Mouse (Mus musculus) v-Abl transformed pro-B cells (cell line): ENCODE measurements around the gene Vps37c.

Source experiments
- in situ Hi-C, 2 experiments: fragments of 400-800 bp; cut with MboI; formaldehyde crosslinking; loops; one replicate each; pipeline ENCODE4 v1.15.1; 2025; ENCODE audit not compliant: unreplicated experiment in 2 of 2

Vps37c gene

DNA sequence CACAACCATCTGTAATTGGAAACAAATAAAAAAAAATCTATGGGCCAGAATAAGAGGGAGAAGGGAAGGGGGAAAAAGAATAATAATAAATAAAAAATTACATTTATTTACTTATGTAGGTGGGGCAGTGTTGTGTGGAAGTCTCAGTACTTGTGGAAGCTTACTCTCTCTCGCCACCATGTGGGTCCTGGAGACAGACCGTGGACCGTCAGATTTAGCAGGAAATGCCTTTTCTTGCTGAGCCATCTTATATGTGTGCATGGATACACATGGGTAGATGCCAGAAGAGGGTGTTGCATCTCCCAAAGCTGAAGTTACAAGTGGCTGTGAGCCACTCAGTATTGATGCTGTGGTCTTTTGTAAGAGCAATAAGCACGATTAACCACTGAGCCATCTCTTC, 7.0 kb upstream of the Vps37c start:
- in situ Hi-C loops = loop anchor here in 1 of 2 experiments (5.0 to 25.0 kb wide), 2 partner anchors 36 to 1781 kb away; partner anchors contain the start of gene Mpeg1

DNA sequence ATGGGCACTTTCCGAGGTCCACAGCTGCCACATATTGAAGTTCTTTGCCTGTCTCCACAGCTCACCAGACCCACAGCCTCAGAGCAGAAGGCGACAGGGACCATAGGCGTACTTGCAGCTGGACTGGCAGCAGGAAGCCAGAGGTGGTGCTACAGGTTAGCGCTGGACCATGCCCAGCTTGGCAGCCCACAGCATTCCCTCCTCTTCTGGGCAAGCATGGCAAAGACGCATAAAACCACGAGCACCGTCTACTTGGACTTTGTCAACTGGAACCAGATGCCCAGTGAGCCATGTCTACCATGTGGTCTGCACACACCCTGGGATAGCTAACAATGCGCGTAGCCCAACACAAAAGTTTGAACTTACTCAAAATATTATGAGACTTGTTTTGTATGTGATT, 3.5 kb upstream of the Vps37c start:
- in situ Hi-C loops = loop anchor here in 1 of 2 experiments (25.0 kb wide), 1 partner anchor 1777 kb away; the partner anchor contains the start of gene Mpeg1

DNA sequence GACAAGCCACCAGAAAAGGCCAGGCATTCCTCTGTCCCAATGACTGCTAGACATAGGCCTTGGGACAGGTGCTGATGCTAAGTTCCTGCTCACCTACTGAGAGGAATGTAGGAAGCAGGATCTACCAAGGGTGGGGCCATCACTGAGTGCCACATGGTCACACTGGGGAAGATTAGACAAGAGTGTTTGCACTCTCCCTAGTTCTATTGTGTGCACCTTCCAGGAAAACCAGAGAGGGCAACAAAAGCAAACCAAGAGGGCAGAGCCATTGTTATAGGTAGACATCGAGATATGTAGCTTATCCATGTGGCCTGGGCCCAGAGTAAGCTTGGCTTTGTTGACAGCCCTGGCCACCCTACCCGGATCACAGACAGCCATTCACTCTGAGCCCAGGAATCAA, 2.8 kb upstream of the Vps37c start:
- in situ Hi-C loops = loop anchor here in 1 of 2 experiments (25.0 kb wide), 1 partner anchor 1777 kb away; the partner anchor contains the start of gene Mpeg1

DNA sequence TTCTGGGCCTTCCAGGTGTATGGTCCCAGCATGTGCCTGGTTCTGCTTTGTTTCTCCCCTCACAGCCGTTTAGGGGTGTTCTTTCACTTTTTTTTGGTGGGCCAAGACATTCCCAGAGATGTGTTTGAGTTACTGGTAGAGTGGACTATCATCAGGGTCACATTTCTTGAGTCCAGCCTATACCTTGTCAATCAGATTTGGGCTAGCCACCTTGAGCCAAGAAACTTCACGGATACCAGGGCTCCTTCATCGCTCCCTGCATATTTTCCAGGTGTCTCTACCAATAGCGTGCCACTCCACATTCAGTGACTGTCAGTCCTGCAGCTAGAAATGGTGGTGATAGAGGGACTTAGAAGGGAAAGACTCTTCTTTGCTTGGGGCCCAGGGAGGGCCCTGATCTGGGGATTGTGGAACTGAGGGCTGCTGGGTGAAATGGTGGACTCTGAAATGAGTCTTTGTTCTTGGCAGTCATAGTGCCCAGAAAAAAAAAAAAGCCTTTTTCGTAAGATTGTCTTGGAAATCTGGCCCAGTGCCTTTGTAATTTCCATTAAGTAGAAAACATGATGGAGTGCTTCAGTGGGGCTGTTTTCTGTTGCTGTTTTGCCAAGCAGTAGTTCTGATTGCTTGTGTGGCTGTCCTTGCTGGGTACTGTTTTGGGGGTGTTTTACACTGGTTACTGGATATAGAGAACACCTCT, 1.1 kb downstream of the Vps37c start:
- in situ Hi-C loops = loop anchor here in 1 of 2 experiments (25.0 kb wide), 1 partner anchor 1773 kb away; the partner anchor contains the start of gene Mpeg1

DNA sequence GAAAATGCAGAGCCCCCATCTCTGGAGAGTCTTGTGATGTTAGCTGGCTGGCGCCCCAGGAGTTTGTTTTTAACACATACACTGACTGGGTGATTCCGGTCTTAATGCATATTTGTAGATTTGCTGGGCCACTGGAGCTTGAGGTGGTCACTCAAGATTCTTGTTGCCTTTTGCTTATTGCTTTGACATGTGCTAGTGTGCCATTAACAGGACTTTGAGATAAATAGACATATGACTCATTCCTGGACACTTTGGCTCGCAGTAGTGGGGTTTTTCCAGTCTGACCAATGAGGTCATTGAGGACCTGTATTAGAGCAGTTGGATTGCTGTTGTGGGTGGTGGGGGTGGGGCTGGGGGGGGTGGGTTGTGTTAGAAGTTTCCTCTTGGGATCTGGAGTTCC, 1.8 kb downstream of the Vps37c start:
- in situ Hi-C loops = loop anchor here in 1 of 2 experiments (25.0 kb wide), 1 partner anchor 1772 kb away; the partner anchor contains the start of gene Mpeg1

DNA sequence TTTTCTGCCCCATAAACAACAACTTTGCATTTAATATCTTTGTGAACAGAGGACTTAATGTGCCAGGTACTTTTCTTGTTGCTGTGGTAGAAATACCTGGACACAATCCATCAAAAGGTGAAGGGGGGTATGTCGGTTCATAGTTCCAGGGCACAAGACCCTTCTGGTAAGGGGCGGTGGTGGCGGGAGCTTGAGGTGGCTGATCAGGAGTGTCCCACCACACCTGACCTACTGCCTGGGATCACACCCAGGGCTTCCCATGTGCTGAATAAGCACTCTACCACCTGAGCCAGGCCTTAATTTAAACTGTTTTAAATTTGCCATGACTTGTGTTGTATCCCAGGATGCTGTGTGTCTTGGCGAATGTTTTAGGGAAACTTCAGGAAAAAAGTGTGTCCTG, 2.6 kb downstream of the Vps37c start:
- in situ Hi-C loops = loop anchor here in 1 of 2 experiments (25.0 kb wide), 1 partner anchor 1771 kb away; the partner anchor contains the start of gene Mpeg1

DNA sequence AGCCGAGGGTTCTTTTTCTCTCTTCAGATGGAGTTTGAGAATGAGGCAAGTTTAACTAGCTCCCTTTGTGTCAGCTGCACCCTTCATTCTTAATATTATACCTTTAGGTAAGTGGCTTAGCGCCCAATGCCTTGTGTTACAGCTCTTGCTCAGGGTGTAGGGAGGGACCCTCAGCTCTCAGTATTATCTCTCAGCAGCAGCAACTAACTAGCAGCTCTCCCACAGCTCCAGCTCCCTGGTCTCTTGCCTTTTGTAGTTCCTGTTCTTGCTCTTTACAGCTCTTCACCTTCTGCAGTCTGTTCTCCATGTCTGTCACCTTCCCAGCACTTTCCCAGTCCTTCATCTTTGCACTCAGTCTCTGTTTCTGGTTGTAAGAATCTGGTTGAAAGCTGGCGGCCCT, 3.1 kb downstream of the Vps37c start:
- in situ Hi-C loops = loop anchor here in 1 of 2 experiments (25.0 kb wide), 1 partner anchor 1771 kb away; the partner anchor contains the start of gene Mpeg1

DNA sequence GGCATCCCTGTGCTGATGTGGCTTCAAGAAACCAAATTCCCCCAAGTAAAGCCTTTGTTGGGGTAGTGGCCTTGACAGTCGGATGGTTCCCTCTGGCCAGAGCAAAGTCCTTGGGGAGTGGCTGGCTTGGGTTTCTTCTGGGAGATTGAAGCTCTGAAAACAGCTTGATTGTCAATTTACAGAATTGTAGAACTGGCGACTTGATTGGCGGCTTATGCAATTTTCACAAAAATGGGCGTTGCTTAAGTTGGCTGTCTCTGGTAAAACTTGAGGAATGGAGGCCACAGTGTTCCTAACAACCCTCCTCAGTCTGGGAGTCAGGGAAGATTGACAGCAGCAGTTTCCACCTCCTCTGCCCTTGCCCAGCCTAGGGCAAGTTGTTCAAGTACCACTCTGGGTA, 3.8 kb downstream of the Vps37c start:
- in situ Hi-C loops = loop anchor here in 1 of 2 experiments (25.0 kb wide), 1 partner anchor 1770 kb away; the partner anchor contains the start of gene Mpeg1

DNA sequence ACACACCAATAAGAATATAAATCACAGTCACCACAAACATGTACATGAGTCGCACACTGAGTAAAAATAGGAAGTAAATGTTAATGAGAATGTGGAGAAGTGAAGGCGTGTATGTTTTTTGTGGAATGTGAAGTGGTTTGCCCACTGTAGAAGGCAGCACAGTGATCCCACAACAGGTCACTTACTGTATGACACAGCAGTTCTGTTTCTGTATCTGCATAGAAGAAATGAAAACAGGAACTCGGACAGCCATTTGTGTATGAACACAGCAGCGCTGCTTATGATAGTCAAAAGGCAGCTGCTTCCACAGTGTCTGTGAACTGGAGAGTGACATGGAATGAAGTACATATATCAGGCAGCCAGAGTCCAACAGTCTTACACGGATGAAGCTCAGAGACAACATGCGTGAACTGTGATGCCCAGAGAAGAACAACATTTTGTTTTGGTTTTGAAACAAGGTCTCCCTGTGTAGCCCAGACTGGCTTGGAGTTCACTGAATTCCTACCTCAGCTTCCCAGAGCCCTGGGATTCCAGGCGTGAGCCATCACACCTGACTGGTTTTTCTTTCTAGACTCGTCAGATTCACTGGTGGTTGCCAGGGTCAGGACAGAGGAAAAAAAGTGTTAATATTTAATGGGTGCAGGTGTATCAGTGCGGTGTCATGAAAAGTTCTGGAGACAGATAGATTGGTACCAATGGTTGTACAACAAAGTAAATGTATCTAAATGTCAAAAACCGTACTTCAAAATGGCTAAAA, 5.6 kb downstream of the Vps37c start:
- in situ Hi-C loops = loop anchor here in 1 of 2 experiments (25.0 kb wide), 1 partner anchor 1768 kb away; the partner anchor contains the start of gene Mpeg1

DNA sequence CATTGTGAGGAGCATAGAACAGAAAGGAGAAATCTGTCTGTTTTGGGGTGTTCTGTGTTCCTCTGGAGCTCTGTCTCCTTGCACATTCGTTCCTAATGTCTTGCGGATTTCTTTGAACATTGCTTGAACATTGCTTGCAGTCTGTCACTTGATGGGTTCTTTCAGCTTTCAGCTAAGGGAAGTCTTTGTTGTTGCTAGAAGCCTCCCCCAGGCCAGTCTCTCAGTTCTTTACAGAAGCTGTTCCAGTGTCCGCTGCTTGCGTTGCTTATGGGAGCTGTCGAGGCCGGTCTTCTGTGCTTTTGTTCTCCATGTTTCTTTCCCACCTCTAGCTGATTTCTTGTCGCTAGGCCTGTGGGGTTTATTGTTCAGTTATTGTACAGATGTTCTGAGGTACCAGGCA, 7.3 kb downstream of the Vps37c start:
- in situ Hi-C loops = loop anchor here in 1 of 2 experiments (25.0 kb wide), 1 partner anchor 1766 kb away; the partner anchor contains the start of gene Mpeg1

DNA sequence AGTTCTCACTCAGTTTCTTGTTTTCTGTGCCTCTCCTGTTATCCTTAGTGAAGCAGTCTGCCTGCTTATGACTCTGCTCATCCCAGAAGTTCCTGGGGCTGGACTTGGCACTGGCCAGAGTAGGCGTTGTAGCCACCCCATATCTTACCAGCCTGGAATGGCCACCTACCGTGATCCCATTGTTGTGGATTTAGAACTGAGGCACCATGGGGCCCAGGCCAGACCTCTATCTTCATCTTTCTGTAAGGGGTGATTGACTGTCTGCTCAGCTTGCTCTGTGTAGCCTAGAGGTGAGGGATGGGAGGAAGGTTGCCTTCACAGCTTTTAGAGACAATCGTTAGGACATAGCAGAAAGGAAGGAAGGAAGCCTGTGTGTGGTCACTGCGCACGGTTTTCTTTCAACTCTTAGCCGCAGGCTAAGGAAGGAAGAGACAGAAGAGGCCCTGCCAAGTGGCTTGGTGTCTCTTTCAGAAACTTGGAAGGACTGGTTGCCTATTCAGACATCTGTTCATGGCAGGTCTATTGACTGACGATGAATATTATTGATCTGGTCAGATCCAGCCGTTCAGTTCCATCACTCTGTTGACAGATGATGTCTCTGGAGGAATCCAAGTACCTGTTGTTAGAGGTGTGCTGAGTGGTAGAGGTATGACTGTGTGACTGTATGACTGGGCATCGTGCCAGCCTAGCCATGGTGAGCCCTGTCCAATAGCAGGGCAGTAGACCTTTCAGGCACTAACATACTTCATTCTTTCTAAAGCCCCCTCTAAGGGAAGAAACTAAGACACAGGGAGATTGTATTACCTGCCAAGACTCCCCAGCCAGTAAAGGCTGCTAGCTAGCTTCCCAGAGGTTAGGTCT, 9.8 kb downstream of the Vps37c start:
- in situ Hi-C loops = loop anchor here in 1 of 2 experiments (25.0 kb wide), 1 partner anchor 1764 kb away; the partner anchor contains the start of gene Mpeg1

DNA sequence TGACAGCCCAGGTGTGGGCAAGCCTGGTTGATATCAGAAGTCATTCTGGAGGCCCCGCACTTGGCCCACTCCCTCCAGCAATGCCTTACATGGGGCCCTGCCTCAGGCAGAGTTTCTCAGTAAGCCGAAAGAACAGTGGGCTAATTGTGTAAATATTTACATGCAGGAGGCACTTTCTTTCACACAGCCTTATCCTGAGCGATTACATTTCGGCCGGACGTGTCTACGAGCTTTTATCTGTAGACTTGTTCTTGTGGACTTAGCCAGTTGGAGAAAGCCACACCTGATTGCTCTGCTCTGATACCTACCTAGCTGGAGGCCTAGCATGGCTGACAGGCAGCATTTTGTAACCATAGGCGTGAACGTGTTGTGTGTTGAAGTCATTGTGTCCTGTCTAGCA, 11.3 kb downstream of the Vps37c start:
- in situ Hi-C loops = loop anchor here in 1 of 2 experiments (25.0 kb wide), 1 partner anchor 1762 kb away; the partner anchor contains the start of gene Mpeg1

DNA sequence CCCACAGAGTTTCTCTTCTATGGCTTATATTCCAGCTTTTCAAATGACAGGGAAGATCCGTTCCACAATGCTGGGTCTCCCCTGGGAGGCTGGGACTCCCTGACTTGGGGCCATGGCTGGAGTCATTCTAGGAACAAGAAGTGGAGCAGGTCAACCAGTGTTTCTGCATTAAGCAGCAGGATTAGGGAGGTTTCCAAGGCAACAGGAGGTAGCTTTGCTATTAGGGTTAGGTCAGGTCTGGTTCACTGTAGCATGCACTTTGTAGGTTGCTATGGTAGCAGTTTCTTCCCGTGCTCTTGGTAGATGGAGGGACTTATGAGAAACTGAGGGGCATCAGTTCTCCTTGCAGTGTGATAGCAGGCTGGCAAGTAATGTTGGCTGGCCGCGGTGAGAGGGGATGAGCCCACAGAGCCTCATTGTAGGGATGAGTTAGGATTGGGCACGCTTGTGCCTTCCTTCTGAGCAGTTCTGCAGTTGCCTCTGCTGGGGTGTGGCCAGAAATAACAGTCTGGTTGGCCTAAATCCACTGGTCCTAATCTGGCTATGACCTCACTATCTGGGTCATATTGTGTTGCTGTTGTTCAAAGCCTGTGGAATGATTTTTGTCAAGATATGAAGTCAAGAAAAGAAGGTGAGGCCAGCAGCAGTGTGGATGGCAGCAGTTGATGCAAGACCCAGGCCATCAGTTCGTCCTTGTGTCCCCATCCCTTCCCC, 12.6 kb downstream of the Vps37c start:
- in situ Hi-C loops = no loop called here

DNA sequence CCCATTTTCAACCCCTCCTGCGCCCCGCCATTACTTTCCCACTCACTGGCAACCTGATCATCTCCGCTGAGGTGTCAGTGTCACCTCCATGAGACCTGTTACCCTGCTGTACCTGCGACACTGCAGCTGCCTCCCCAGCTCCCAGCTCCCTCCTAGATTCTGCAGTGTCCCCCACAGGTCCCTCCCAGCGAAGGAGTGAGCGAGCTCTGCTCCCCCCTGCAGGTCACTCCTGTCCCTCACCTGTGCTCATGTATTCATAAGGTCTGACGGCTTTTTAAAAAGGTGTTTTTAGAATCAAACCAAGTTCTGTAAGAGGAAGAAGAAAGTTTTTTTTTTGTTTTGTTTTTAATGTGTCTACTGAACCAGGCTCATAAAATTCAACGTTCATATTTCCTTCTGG, 13.6 kb downstream of the Vps37c start:
- in situ Hi-C loops = no loop called here

DNA sequence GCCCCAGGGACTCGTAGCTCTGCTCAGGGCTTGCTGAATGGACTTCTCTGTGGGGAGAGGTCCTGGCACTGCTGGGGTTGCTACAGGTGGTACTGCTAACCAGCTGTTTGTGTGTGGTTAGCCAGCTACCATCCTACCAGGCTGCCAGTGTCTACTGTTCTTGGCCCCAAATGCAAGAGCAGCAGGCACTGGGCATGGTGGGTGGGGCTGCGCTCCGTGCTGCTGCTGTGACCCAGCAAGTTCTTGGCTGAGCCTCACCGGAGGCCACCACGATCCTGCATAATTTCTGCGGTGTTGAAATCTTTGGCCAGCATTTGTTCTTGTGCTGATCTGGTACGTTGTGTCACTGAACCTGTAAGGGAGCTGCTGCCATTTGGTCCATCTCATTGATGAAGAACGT, 14.9 kb downstream of the Vps37c start:
- in situ Hi-C loops = no loop called here

DNA sequence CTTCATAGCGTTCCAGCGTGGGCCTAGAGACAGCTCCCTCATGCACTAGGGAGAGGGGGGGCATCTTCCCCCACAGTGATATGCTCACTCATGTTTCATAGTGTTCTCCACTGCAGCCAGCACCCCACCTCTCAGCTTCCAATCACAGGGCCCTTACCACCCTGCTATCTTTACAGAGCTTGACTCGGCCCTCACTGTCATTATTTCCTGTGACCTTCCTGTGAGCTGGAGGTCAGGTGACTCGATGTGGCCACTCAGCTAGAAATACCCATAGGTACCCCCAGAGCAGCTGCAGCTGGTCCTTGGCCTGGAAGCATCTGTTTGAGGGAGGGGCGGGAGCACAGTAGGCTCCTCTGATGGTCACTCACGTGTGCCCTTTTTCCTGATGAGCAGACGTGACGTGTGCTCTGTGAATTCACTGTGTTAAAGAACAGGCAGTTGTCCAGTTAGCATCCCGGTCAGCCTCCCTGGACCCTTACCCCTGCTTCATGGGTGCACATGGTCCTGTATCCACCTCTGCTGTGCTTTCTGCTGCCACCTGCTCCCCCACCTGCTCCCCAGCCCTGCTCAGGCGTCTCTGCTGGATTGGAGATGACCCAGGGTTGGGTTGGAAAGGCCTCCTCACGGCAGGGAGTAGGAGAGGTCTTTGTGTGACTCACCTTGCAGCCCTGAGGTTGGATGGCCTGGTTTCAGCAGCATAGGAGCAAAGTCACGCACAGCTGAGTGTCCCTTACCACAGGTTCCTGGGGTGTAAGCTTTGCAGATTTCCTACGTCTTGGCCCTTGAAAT, 18.7 kb downstream of the Vps37c start:
- in situ Hi-C loops = no loop called here

DNA sequence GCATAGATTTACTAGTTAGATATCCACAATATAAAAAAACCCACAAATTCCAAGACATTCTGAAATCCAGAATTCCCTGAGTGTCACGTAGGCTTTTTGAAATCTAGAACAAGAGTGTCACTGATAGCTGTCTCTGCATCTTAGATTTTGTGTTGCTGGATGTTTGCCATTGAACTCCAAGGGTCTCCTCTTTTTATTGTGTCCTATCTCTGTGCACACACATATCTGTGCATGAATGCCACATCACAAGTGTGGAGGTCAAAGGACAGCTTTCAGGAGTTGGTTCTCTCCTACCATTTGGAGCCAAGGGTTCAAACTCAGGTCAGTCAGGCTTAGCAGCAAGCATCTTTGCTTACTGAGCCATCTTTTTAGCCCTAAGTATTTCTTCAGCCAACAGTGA, 19.3 kb downstream of the Vps37c start:
- in situ Hi-C loops = no loop called here

DNA sequence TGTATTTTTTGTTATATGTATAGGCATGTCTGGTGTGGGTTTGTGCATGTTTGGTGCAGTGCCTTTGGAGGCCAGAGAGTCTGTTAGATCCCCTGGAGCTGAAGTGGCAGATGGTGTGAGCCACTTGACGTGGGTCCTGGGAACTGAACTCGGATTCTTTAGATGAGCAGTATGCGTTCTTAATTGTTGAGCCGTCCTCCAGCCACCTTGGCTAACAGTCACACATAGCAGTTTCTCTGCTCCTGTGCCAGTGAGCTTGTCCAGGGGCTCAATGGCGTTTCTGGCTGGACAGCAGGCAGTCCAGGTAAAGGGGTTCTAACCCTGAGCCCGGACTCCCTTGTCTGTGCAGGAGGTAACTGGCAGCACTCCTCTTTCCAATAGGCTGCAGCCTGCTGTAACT, 20.4 kb downstream of the Vps37c start:
- in situ Hi-C loops = no loop called here
